Mouse (Mus musculus) limb, embryonic 12.5 days (tissue): Measurements from ENCODE around the gene Trp53rka. TPM values are rescaled to one million over a fixed set of nuclear protein-coding genes. Genes with fewer than 3 reads are reported as not detected.
"Not testable (repeated sequence)": the region's sequence is repeated elsewhere in the genome, so short reads cannot be mapped to it uniquely, and the experiment has no call there.

Source experiments
- ATAC-seq: fragments of 200-750 bp; cut with Nextera tagmentation; 2 replicates; pipeline ENCODE4 v1.8.0; 2017; ENCODE audit warnings: low read depth, moderate TSS enrichment; ENCODE audit not compliant: insufficient number of reproducible peaks, insufficient read depth, low FRiP score, low TSS enrichment
- H3K27ac ChIP-seq: fragments of 300-500 bp; sonication (generic); 2 replicates; pipeline ENCODE4 v1.5.1; 2016; ENCODE audit warnings: mild to moderate bottlenecking, moderate library complexity
- H3K27me3 ChIP-seq: fragments of 300-500 bp; sonication (generic); 2 replicates; pipeline ENCODE4 v1.6.1; 2016; ENCODE audit warnings: mild to moderate bottlenecking, moderate library complexity
- H3K36me3 ChIP-seq: fragments of 300-500 bp; sonication (generic); 2 replicates; pipeline ENCODE4 v1.6.1; 2016; ENCODE audit warnings: mild to moderate bottlenecking, moderate library complexity
- H3K4me1 ChIP-seq: fragments of 300-500 bp; sonication (generic); replicated peaks from 2 replicates; pipeline ENCODE4 v1.6.1; 2016
- H3K4me2 ChIP-seq: fragments of 300-500 bp; sonication (generic); 2 replicates; pipeline ENCODE4 v1.6.1; 2016; ENCODE audit warnings: mild to moderate bottlenecking, moderate library complexity
- H3K4me3 ChIP-seq: fragments of 300-500 bp; sonication (generic); replicated peaks from 2 replicates; pipeline ENCODE4 v1.5.1; 2016; ENCODE audit warnings: mild to moderate bottlenecking
- H3K9ac ChIP-seq: fragments of 300-500 bp; sonication (generic); replicated peaks from 2 replicates; pipeline ENCODE4 v1.6.1; 2016; ENCODE audit warnings: mild to moderate bottlenecking, moderate library complexity
- H3K9me3 ChIP-seq: fragments of 300-500 bp; sonication (generic); 2 replicates; pipeline ENCODE4 v1.6.1; 2016; ENCODE audit warnings: mild to moderate bottlenecking, moderate library complexity
- WGBS: fragments of 180-500 bp; shearing (Covaris S2); methylation state at CpG from one replicate; pipeline ENCODE4 v1.1.7; 2016; 5-methylcytosine and 5-hydroxymethylcytosine counted together
- polyA plus RNA-seq: library from polyadenylated mRNA; unstranded; fragments of >200 nt; fragmentation: Nextera tagmentation; extraction: Ambion mirVana; gene quantifications from 2 replicates; pipeline ENCODE4 v1.2.1, GENCODE M21; 2016

The Trp53rka gene
- 52.3 and 57.7 TPM in 2 replicates for polyA plus RNA-seq

GRCm38 (mm10) chr2:165492648-165493553 lies at the start of gene Trp53rka:
Gene Trp53rka (minus strand): TSS chr2:165493324.
- Histone ChIP-seq H3K27me3 (peaks cover 4% of the 10 kb centered on the region; the same call in 1 of the 2 replicates), H3K4me3 (peak within 1 kb of the TSS; percentile 80), H3K27ac (peak within 1 kb of the TSS; percentile 82), H3K9me3 (no peaks in the 10 kb centered on the region), H3K36me3 (peaks cover 32% of the 10 kb centered on the region), H3K4me1 (peaks cover 15% of the 10 kb centered on the region), H3K4me2 (peak within 1 kb of the TSS; percentile 89), H3K9ac (peak within 1 kb of the TSS; percentile 84)
- under 1% methylated on average over 84 of the region's 84 CpGs for whole genome bisulfite sequencing
- peak; percentile 83 for ATAC-seq

- H3K4me3 ChIP-seq = no peak overlapping the region
- no peak overlapping the region for H3K9ac ChIP-seq
- H3K36me3 ChIP-seq = no peaks in the 10 kb centered on the region
- ATAC-seq = no peak
- H3K4me2 ChIP-seq = no peak overlapping the region
- H3K27ac ChIP-seq = no peak overlapping the region
- H3K27me3 ChIP-seq = peaks cover 15% of the 10 kb centered on the region; the same call in 1 of the 2 replicates
- H3K4me1 ChIP-seq = peaks cover 12% of the 10 kb centered on the region; the same call in 1 of the 2 replicates
- 72% methylated on average over 3 of the region's 3 CpGs for WGBS
- no peaks in the 10 kb centered on the region for H3K9me3 ChIP-seq
Measured at GRCm38 (mm10) chr2:165540975-165541374, 47.9 kb upstream of the Trp53rka start.

GRCm38 (mm10) chr2:165533789-165534188 lies 40.7 kb upstream of the Trp53rka start:
- no peaks in the 10 kb centered on the region for H3K36me3 ChIP-seq
- H3K9me3 ChIP-seq = no peaks in the 10 kb centered on the region
- H3K27ac ChIP-seq = no peak overlapping the region
- no peak overlapping the region for H3K9ac ChIP-seq
- peaks cover 14% of the 10 kb centered on the region for H3K27me3 ChIP-seq
- peaks cover 34% of the 10 kb centered on the region for H3K4me1 ChIP-seq
- WGBS = 56% methylated on average over 6 of the region's 6 CpGs
- no peak overlapping the region for H3K4me2 ChIP-seq
- 0 out of 2 replicates have a peak, but pooled peaks have one; percentile 18 for ATAC-seq
- no peak overlapping the region for H3K4me3 ChIP-seq

GRCm38 (mm10) chr2:165529106-165529505 lies 36.0 kb upstream of the Trp53rka start:
- Histone ChIP-seq H3K27ac (no peak overlapping the region), H3K9ac (no peak overlapping the region), H3K9me3 (no peaks in the 10 kb centered on the region), H3K36me3 (no peaks in the 10 kb centered on the region), H3K27me3 (peaks cover 29% of the 10 kb centered on the region), H3K4me3 (no peak overlapping the region), H3K4me1 (peaks cover 18% of the 10 kb centered on the region; the same call in 1 of the 2 replicates), H3K4me2 (no peak overlapping the region)
- no peak for ATAC-seq
- 18% methylated on average over 8 of the region's 8 CpGs for WGBS

- H3K9me3 ChIP-seq = no peaks in the 10 kb centered on the region
- peaks cover 27% of the 10 kb centered on the region for H3K27me3 ChIP-seq
- no peak overlapping the region for H3K9ac ChIP-seq
- no peaks in the 10 kb centered on the region for H3K36me3 ChIP-seq
- no peak for ATAC-seq
- H3K27ac ChIP-seq = no peak overlapping the region
- 51% methylated on average over 4 of the region's 4 CpGs for WGBS
- H3K4me1 ChIP-seq = 0 out of 2 replicates have a peak, but pooled peaks cover 2% of the 10 kb centered on the region
- no peak overlapping the region for H3K4me3 ChIP-seq
- H3K4me2 ChIP-seq = no peak overlapping the region
Measured at GRCm38 (mm10) chr2:165525609-165526008, 32.5 kb upstream of the Trp53rka start.

GRCm38 (mm10) chr2:165515178-165515728 lies 22.1 kb upstream of the Trp53rka start:
- H3K4me2 ChIP-seq = no peak overlapping the region
- peaks cover 5% of the 10 kb centered on the region for H3K27me3 ChIP-seq
- no peak for ATAC-seq
- 93% methylated on average over 20 of the region's 20 CpGs for WGBS
- no peak overlapping the region for H3K4me3 ChIP-seq
- no peaks in the 10 kb centered on the region for H3K9me3 ChIP-seq
- peaks cover 14% of the 10 kb centered on the region; the same call in 1 of the 2 replicates for H3K36me3 ChIP-seq
- H3K27ac ChIP-seq = no peak overlapping the region
- no peak overlapping the region for H3K9ac ChIP-seq
- H3K4me1 ChIP-seq = peaks cover 19% of the 10 kb centered on the region

- no peak overlapping the region for H3K27ac ChIP-seq
Measured at GRCm38 (mm10) chr2:165512870-165513600, 19.9 kb upstream of the Trp53rka start.

GRCm38 (mm10) chr2:165512426-165512825 lies 19.3 kb upstream of the Trp53rka start:
- Histone ChIP-seq H3K4me1 (peaks cover 28% of the 10 kb centered on the region), H3K27ac (no peak overlapping the region), H3K9me3 (no peaks in the 10 kb centered on the region), H3K4me3 (no peak overlapping the region), H3K9ac (no peak overlapping the region), H3K27me3 (peaks cover 8% of the 10 kb centered on the region), H3K4me2 (peak overlapping the region; percentile 24), H3K36me3 (peaks cover 8% of the 10 kb centered on the region; the same call in 1 of the 2 replicates)
- no peak for ATAC-seq
- 15% methylated on average over 7 of the region's 7 CpGs for WGBS

More at GRCm38 (mm10) chr2:165512870-165513600, 19.9 kb upstream of the Trp53rka start:
- H3K36me3 ChIP-seq = peaks cover 8% of the 10 kb centered on the region; the same call in 1 of the 2 replicates
- H3K4me2 ChIP-seq = peak overlapping the region; percentile 24; the same call in 1 of the 2 replicates
- no peaks in the 10 kb centered on the region for H3K9me3 ChIP-seq
- H3K4me3 ChIP-seq = no peak overlapping the region
- ATAC-seq = no peak
- H3K27me3 ChIP-seq = peaks cover 8% of the 10 kb centered on the region
- H3K9ac ChIP-seq = no peak overlapping the region
- WGBS = 36% methylated on average over 11 of the region's 11 CpGs
- peaks cover 28% of the 10 kb centered on the region for H3K4me1 ChIP-seq

GRCm38 (mm10) chr2:165511530-165511929 lies 18.4 kb upstream of the Trp53rka start:
- not testable (repeated sequence) for ATAC-seq
- H3K4me1 ChIP-seq = peaks cover 28% of the 10 kb centered on the region

GRCm38 (mm10) chr2:165510914-165511458 lies 17.9 kb upstream of the Trp53rka start:
- H3K36me3 ChIP-seq, H3K9ac ChIP-seq, H3K9me3 ChIP-seq, H3K27me3 ChIP-seq, ATAC-seq, H3K4me2 ChIP-seq, H3K27ac ChIP-seq, H3K4me3 ChIP-seq: not testable (repeated sequence)
- peaks cover 28% of the 10 kb centered on the region for H3K4me1 ChIP-seq
- 55% methylated on average over 2 of the region's 2 CpGs for WGBS

More at GRCm38 (mm10) chr2:165511530-165511929, 18.4 kb upstream of the Trp53rka start:
- not testable (repeated sequence) for H3K27ac ChIP-seq, H3K4me2 ChIP-seq, H3K27me3 ChIP-seq, H3K9ac ChIP-seq, H3K9me3 ChIP-seq, H3K36me3 ChIP-seq, H3K4me3 ChIP-seq
- 80% methylated on average over 4 of the region's 4 CpGs for WGBS
